37 mouse cellular contexts compared by ENCODE assay signal in the genomic region with DNA sequence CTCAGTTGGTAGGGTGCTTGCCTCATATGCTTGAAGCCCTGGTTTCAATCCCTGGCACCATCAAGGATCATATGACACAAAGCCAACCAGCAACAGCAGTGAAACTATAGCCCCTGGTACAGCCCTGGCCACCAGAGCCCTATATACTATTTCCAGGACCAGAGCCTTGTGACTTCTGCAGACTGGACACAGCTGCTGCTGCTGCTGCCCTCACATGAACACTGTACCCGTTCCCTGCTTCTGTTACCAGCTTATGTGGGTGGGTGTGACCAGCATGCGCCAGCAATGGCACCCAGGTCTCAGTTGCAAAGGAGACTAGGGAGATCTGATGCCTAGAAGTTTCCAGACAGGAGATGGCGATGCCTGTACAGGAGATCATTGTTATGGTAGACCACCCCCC. TPM values are rescaled to one million over a fixed set of nuclear protein-coding genes. Genes with fewer than 3 reads are reported as not detected.
"Had no signal": no experiment of that assay in that cellular context is flagged by ENCODE, and none has a peak within 500 bp of the region (broad histone marks: within the 10 kb centered on the region; RNA-seq: fewer than 3 reads in every experiment).

No protein-coding gene starts in this region.

- H3K27ac ChIP-seq: heart, embryonic 13.5 days; heart, embryonic 15.5 days; hindbrain, embryonic 10.5 days; hindbrain, embryonic 12.5 days; hindbrain, embryonic 13.5 days; hindbrain, embryonic 14.5 days; hindbrain, embryonic 15.5 days; hindbrain, postnatal 0 days; intestine, embryonic 15.5 days; kidney, embryonic 15.5 days; kidney, postnatal 0 days; layer of hippocampus, adult 2 months; left cerebral cortex, adult 2 months had no signal

- H3K9me3 ChIP-seq: heart, embryonic 12.5 days; heart, embryonic 13.5 days; heart, embryonic 15.5 days; hindbrain, embryonic 10.5 days; hindbrain, embryonic 12.5 days; hindbrain, embryonic 13.5 days; hindbrain, embryonic 15.5 days; intestine, embryonic 15.5 days; kidney, embryonic 15.5 days had no signal

- H3K36me3 ChIP-seq: heart, embryonic 12.5 days; heart, embryonic 13.5 days; heart, embryonic 15.5 days; hindbrain, embryonic 10.5 days; hindbrain, embryonic 12.5 days; hindbrain, embryonic 13.5 days; hindbrain, embryonic 15.5 days; intestine, embryonic 15.5 days; kidney, embryonic 15.5 days had no signal

- H3K4me2 ChIP-seq: heart, embryonic 11.5 days; heart, embryonic 12.5 days; heart, embryonic 13.5 days; heart, embryonic 15.5 days; hindbrain, embryonic 12.5 days; hindbrain, embryonic 13.5 days; hindbrain, embryonic 14.5 days; hindbrain, embryonic 15.5 days; intestine, embryonic 15.5 days; kidney, embryonic 15.5 days had no signal

- H3K4me3 ChIP-seq: heart, embryonic 12.5 days; heart, embryonic 13.5 days; heart, embryonic 15.5 days; hindbrain, embryonic 10.5 days; hindbrain, embryonic 12.5 days; hindbrain, embryonic 13.5 days; hindbrain, embryonic 15.5 days; intestine, embryonic 15.5 days; kidney, embryonic 15.5 days; layer of hippocampus, adult 2 months; left cerebral cortex, adult 2 months had no signal

- H3K9ac ChIP-seq: heart, embryonic 12.5 days; heart, embryonic 13.5 days; heart, embryonic 15.5 days; hindbrain, embryonic 12.5 days; hindbrain, embryonic 13.5 days; hindbrain, embryonic 14.5 days; hindbrain, embryonic 15.5 days; intestine, embryonic 15.5 days; kidney, embryonic 15.5 days had no signal

- ATAC-seq: hindbrain, embryonic 16.5 days; hindbrain, postnatal 0 days; inflammation-experienced regulatory T-cells, adult 6 months; intestine, embryonic 15.5 days; intestine, embryonic 16.5 days; intestine, postnatal 0 days had no signal

- H3K27me3 ChIP-seq: heart, embryonic 12.5 days; heart, embryonic 13.5 days; heart, embryonic 15.5 days; hindbrain, embryonic 12.5 days; hindbrain, embryonic 13.5 days; hindbrain, embryonic 15.5 days; intestine, embryonic 15.5 days; kidney, embryonic 15.5 days had no signal

- DNase-seq: heart, postnatal 10 days; heart, postnatal 14 days; heart, postnatal 36 days; heart, postnatal 4 days; kidney, adult 11 months; kidney, adult 18-20 months; kidney, adult 2 months; kidney, adult 8-10 months; kidney, adult 9 months; kidney, postnatal 10 days; kidney, postnatal 14 days; kidney, postnatal 25 days; kidney, postnatal 36 days; kidney, postnatal 4 days; layer of hippocampus, adult 9-11 months; layer of hippocampus, postnatal 36 days had no signal

- H3K4me1 ChIP-seq: heart, embryonic 12.5 days; heart, embryonic 13.5 days; heart, embryonic 15.5 days; intestine, embryonic 15.5 days had no signal

RNA-seq across cellular contexts. Expression of gene Sstr2, which starts 21.5 kb away (rescaled TPM):
- total RNA-seq: heart, postnatal 10 days; heart, postnatal 14 days; heart, postnatal 25 days; heart, postnatal 36 days; heart, postnatal 4 days had no signal
- polyA plus RNA-seq: heart, postnatal 0 days had no signal
